Mouse (Mus musculus) bone marrow, adult 2 months (tissue): ENCODE data around the gene March8.

Source experiments
- CTCF ChIP-seq: fragments of 200-500 bp; IDR thresholded peaks from 2 replicates; pipeline ENCODE4 v1.5.1; 2011; ENCODE audit warnings: low read length, control low read depth; ENCODE audit not compliant: control insufficient read depth, insufficient read depth
- POLR2A ChIP-seq: fragments of 200-500 bp; IDR thresholded peaks from 2 replicates; pipeline ENCODE4 v1.6.1; 2011; ENCODE audit warnings: low read depth, mild to moderate bottlenecking, control low read depth, low read length, borderline replicate concordance; ENCODE audit not compliant: control insufficient read depth

GRCm38 (mm10) chr6:116410436-116410835 is 72.6 kb downstream of the March8 start:
- TF ChIP-seq CTCF = no peak
- TF ChIP-seq POLR2A = 0 out of 2 replicates have a peak, but pooled peaks have one; percentile 9
